Mouse (Mus musculus) splenic B cell, adult 2 months (primary cell): ENCODE data around the gene Catsperz.
A peak's percentile ranks its signal among the peaks of the same experiment; 100 is the strongest.

ENCODE experiments used
- DNase-seq: peaks from one replicate; pipeline ENCODE4 v3.0.0-alpha.2; 2011; ENCODE audit warnings: low read depth, low spot score
- H3K27me3 ChIP-seq: 2 replicates; pipeline ENCODE4 v1.6.1; 2012; ENCODE audit warnings: mild to moderate bottlenecking, low read length, moderate library complexity, mixed read lengths; ENCODE audit not compliant: control insufficient read depth, poor library complexity, insufficient read depth, severe bottlenecking
- H3K36me3 ChIP-seq: 2 replicates; pipeline ENCODE4 v1.6.1; 2012; ENCODE audit warnings: mild to moderate bottlenecking, low read length, moderate library complexity, mixed read lengths; ENCODE audit not compliant: control insufficient read depth, poor library complexity, insufficient read depth, severe bottlenecking

Catsperz gene

DNA sequence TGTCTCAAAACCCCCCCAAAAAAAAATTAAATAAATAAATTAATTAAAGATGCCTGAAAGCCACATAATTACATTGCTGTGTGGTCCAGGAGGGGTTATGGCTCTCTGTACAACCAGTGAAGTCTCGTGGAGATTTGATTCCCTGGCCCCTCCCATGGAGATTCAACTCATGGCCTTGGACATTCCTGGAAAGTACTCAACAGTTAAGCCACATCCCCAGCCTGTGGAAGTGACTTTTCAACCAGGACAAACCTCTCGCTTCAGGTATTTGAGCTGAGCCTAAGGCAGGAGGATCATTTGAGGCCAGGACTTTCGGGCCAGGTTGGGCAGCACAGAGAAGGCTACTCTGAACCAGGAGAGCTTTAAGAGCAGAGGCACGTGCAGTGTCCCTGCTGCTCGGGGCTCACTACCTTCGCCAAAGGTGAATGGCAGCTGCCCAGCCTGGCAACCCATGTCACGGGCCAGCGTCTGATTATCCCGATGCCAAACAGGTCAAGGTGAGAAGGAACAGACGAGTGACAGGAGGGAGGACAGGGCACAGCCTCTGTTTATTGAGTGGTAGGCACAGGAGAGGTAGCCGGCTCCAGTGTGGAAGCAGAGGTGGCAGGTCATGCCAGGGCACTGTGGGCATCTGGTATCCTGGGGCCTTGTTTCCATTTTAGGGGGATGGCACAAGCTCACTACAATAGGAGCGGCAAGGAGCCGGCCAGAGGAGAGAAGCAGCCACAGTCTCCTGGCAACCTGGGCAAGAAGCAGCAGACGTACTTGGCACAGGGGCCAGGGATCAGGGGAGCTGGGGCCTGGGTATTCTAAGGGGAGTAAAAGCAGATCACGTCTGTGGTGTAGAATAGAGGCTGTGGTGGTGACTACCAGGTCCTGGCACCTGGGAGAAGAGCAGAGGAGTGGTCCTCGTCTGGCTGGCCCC is 12.6 kb upstream of the Catsperz start:
- H3K36me3 ChIP-seq, result no peaks in the 10 kb centered on the region
- no peaks in the 10 kb centered on the region for H3K27me3 ChIP-seq
- no peak for DNase-seq

DNA sequence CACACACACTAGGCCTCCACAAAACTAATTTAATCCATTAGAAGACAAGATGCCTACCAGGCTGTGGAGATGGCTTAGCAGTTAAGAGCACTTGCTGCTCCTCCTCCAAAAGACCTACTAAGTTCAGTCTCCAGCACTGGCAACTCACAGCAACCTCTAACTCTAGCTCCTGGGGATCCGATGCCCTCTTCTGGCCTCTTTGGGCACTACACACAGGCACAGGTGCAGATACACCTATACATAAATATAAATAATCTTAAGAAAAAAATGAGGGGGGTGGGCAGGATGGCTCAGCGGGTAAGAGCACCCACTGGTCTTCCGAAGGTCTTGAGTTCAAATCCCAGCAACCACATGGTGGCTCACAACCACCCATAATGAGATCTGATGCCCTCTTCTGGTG is 11.1 kb upstream of the Catsperz start:
- peak; percentile 63 for DNase-seq
- H3K27me3 ChIP-seq, result no peaks in the 10 kb centered on the region
- no peaks in the 10 kb centered on the region for H3K36me3 ChIP-seq

DNA sequence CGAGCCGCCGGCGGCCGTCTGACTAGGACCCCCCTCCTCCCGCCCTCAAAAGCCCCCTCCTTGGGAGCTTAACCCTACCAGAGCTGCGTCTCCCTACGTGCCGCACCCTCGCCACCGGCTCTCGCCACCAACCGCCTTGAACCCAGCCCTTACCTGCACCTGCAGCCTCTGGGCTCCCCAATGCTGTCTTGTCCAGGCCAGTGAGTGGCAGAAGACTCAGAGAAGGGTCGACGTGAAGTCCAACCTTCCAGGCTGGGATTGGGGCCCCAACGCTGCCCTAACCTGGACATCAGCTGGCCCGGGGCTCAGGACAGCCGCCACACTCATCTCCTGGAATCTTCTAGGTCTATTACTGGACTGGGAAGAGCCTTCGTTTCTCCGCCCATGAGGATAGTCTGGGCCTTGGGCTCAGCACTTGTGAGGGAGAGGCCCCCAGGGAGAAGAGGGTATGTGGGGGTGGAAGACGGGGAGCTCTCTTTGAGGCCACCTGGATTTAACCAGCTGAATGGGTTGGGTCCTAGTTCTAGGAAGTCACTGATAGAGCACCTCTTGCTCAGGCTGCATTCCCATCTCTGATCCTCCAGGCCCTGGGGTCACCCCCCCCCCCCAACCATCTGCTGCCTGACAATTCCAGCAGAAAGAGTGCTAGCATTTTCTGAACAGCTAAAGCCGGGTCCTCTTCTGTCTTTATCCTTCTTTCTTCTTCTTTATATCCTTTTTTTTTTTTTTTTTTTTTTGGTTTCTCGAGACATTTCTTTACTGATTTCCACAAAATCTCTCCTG is 9.2 kb upstream of the Catsperz start, which contains the start of gene Kcnk4:
Gene Kcnk4 (minus strand): TSS at position 321 of the 783 bp plus-strand sequence.
- Histone ChIP-seq H3K36me3 (no peaks in the 10 kb centered on the region), H3K27me3 (no peaks in the 10 kb centered on the region)
- DNase-seq, result no peak

DNA sequence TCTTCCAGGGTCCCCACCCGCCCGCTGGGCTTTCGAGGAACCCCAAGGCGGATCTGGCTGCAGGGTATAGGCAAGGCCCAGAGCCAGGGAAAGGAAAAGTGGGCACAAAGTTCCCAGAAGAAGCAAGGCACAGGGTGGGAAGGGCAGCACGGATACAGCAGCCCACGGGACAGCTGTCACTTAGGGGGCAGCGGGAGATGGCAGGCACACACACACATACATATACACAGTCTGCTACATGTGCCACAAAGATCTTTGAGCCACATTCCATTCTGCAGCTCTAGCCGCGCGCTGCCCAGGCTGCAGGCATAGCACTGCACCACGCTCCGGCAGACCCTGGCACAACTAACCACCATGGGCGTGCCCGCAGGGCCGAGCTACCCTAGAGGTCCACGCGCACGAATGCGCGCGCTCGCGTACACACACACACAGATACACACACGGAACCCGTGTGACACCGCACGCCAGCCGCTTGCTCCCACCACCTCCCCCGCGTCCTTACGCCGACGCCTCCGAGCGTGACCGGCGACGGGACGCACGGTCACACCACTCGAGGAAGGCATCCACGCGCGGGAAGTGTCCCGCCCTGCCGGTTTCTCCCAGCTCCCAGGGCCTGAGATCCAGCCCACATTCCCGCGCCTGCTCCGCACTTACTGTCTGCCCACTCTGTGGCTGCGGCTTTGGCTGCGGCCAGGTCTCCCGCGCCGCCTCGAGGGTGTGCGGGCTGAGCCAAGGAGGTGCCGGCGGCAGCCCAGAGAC is 8.4 kb upstream of the Catsperz start:
- peak; percentile 66 for DNase-seq
- H3K27me3 ChIP-seq, result no peaks in the 10 kb centered on the region
- H3K36me3 ChIP-seq, result no peaks in the 10 kb centered on the region

DNA sequence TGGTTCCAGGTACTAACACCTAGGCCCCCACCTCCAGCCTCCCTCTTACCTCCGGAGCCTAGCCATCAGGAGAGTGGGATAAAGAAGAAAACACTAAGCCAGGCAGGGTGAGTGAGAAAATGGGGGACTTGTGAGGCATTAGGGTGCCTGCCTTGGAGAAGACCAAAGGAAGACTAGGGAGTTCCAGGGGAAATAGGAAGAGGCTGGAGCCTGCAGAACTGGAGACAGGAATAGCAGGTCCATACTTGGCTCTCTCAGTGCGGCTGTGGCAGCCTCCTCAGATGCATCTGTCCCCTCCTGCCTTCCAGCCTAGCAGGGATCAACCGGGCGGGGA is 7.9 kb upstream of the Catsperz start:
- Histone ChIP-seq H3K36me3 (no peaks in the 10 kb centered on the region), H3K27me3 (no peaks in the 10 kb centered on the region)
- no peak for DNase-seq

DNA sequence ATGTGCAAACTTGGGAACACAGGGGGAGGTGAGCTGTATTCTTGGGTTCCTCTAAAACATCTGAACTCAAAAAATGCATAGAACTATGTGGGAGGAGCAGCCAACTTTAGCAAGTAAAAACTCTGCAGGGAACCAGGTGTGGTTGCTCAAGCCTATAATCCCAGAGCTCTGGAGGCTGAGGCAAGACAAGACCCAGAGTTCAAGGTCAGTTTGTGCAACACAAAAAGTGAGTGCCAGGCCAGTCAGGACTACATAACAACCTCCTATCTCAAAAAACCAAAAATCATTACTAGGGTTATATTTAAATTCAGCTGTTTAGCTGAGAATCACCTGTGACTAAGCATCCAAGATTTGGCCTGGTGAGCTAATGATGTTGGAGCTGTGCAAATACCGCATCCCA is 6.8 kb upstream of the Catsperz start:
- no peaks in the 10 kb centered on the region for H3K36me3 ChIP-seq
- H3K27me3 ChIP-seq, result no peaks in the 10 kb centered on the region
- no peak for DNase-seq

DNA sequence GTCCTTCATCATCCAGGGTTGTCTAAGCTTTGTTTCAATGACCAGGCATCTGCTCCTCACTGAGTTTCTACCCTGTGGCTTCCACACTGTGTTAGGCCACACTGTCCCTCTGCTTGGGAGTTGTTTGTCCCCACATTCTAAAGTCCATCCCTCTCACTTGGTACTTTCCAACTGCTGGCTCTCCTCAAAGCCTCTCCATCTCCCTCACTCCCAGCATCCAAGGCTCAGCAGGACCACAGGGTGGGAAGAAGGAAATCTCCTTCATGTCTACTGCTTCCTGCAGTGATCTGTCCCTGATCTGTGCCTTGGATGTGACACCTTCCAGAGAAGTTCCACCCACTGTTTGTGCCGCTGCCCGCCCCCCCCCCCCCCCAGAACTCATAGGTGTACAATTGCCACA is 5.8 kb upstream of the Catsperz start:
- Histone ChIP-seq H3K27me3 (no peaks in the 10 kb centered on the region), H3K36me3 (no peaks in the 10 kb centered on the region)
- DNase-seq, result no peak

DNA sequence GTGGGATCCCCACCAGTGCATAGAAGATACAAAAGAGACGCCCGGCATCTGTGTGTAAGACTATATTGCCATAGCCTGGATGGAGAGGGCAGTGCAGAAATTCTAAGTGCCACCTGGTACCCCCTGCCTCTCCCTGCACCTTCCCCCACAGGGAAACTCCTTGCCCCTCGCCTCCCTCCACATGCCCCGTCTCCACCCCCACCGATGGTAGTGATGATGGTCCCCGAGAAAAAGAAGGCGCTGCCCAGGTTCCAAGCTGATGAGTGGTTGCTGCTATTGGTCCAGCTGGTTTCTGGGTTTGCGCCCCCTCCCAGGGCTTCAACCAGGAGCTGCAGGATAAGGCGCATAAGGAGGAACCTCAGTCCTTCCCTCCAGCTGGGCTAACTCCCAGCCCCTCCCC is 2.9 kb upstream of the Catsperz start:
- Histone ChIP-seq H3K36me3 (no peaks in the 10 kb centered on the region), H3K27me3 (no peaks in the 10 kb centered on the region; the same call in 1 of the 2 replicates)
- no peak for DNase-seq

DNA sequence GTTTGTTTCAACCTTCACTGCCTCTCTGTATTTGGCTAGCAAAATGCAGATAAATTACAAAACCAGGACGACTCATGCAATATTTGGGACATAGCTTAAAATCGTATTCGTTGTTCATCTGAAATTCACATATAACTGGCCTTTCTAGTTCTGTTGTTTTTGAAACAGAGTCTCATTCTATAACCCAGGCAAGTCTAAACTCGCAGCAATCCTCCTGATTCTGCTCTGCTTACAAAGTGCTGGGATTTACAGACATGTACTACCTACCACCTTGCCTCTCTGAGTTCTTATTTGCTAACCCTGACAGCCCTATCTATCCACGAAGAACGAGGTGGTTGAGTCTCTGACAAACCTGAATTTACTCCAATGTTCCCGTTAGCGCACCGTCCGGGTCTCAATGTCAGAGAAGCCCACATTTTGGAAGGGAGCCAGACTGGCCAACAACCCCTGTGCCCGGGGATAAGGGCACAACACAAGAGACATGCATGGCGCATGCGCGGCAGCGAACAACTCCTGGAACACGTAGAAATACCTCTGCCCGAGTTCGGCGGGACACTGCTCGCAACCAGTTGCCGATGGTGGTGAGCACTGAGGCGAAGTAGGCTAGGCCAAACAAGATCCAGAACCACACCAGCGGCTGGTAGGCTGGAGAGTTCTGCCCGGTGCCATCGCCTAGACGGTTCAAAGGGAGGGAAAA is 1.5 kb upstream of the Catsperz start:
- H3K27me3 ChIP-seq, result no peaks in the 10 kb centered on the region; the same call in 1 of the 2 replicates
- DNase-seq, result peak; percentile 49
- no peaks in the 10 kb centered on the region for H3K36me3 ChIP-seq

DNA sequence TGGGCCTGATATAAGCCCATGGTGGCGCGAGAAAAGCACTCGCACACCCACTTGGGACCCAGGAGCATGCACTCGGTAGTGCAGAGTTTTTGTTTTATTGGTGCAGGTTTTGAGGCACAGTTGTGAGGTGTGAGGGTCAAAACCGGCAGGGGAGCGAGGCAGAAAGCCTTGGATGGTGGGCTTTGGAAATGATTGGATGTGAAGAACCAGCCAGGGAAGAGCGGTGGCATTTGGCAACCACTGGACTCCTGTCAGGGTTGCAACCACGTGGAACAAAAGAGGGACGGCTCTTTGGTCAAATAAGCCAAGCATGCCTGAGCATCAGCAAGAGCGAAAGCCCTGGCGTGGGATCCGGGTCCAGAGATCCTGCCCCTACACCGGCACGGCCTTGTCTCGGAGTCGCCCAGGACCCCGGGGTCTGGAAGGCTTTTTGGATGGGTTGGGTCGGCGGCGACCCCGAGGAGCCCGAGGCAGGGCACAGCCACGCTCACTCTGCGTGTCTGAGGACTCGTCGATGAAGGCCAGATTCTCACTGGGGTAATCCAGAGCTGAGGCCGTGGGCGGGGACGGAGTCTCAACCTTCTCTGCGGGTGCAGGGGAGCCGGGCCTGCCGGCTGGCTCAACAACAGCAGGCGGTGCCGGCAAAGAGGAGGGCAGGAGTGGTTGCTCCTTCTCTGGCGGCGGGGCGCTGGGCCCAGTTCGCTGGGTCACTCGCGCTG is 590 bp upstream of the Catsperz start:
- H3K36me3 ChIP-seq, result no peaks in the 10 kb centered on the region
- no peaks in the 10 kb centered on the region; the same call in 1 of the 2 replicates for H3K27me3 ChIP-seq
- no peak for DNase-seq

DNA sequence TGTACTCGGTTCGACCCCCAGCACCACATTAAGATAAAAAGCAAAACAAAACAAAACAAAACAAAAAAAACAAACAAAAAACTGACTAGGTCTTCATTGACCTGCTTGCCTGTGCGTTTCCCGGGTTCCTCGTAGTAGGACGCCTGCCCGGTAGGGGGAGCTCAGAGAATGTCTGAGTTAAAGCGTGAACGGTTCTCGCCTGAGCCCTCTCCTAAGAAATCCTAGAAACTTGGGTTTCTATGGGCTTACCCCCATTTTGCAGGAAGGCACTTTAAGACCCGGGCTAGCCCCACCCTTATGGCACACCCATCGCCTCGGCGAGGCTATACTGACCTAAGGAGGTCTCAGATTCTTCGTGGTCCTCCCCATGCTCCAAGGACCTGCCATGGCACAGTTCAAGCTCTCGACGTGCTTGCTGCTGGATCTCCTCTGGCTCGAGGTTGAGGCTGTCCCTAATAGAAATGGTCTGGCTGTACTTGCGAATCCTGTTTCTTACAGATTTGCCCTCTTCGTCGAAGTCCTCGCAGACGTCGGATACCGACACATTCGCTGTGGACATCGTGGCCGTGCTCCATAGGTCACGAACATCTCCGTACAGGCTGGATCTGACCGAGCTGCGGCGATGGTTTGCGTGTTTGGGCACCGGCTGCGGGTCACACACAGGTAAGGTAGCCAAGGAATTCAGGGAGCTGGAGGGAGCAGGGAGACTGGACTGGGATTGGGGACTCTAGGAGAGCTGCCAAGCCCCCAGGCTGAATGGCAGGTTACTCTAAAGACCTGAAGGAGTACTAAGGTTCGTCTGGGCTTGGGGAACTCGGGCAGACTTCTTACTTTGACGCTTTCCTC is 496 bp downstream of the Catsperz start:
- Histone ChIP-seq H3K36me3 (no peaks in the 10 kb centered on the region), H3K27me3 (no peaks in the 10 kb centered on the region; the same call in 1 of the 2 replicates)
- DNase-seq, result peak; percentile 83

DNA sequence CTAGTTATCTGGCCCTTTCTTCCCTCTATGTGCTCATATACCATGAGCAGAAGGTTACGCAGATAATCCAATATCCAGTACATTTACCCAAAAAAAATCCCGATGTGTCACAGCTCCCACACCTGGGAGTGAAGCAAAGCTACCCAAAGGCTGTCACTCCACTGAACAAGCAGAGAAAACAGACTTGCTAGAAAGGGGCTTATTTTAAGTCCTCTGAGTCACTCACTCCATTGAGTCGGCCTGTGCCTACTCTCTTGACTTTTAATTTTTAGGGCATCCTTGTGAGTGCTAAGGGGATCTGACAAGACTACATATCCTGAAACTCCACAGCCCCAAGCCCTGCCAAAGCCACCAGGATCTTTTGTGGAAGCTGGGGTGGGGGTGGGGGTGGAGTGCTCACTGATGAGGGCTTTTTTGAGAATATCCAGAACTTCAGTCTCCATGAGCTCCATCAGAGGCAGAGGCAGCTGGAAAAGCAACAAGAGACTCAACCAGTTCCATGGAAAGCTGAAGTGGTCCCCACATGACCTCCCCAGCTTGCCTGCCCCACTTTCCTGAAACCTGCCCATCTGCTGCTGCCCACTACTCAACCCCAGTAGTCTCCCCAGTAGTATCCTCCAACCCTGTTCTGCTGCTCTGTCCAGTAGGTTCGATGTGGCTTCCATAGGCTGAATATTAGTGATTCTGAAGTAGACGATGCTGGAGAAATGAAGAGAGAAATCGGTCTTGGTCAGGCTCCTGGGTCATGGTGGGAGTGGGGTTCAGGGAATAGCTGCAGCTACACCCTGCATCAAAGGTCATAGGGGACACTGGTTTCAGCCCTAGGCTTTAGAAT is 2.1 kb downstream of the Catsperz start:
- Histone ChIP-seq H3K36me3 (no peaks in the 10 kb centered on the region), H3K27me3 (no peaks in the 10 kb centered on the region; the same call in 1 of the 2 replicates)
- no peak for DNase-seq
